Mouse (Mus musculus) spleen, adult 2 months (tissue): ENCODE data around the gene Sae1. TPM values are rescaled to one million over a fixed set of nuclear protein-coding genes. Genes with fewer than 3 reads are reported as not detected.
A peak's percentile ranks its signal among the peaks of the same experiment; 100 is the strongest.

Source experiments
- DNase-seq, 2 experiments: peaks; one replicate each; pipeline versions ENCODE4 v3.0.0 to v3.0.0-alpha.2; 2012 to 2021; ENCODE audit warnings: low spot score in 2 of 2, low read depth in 1 of 2
- H3K27ac ChIP-seq: fragments of 200-500 bp; 2 replicates; pipeline ENCODE4 v1.5.1; 2012; ENCODE audit warnings: low read length, inconsistent platforms; ENCODE audit not compliant: insufficient read depth
- H3K27me3 ChIP-seq: fragments of 200-500 bp; 2 replicates; pipeline ENCODE4 v1.6.1; 2012; ENCODE audit warnings: mild to moderate bottlenecking, moderate library complexity, low read length, inconsistent platforms; ENCODE audit not compliant: control insufficient read depth, insufficient read depth
- H3K36me3 ChIP-seq: fragments of 200-500 bp; 2 replicates; pipeline ENCODE4 v1.6.1; 2012; ENCODE audit warnings: mild to moderate bottlenecking, low read length, inconsistent platforms; ENCODE audit not compliant: control insufficient read depth, insufficient read depth
- H3K4me1 ChIP-seq: fragments of 200-500 bp; 2 replicates; pipeline ENCODE4 v1.6.1; 2011; ENCODE audit warnings: inconsistent platforms; ENCODE audit not compliant: control insufficient read depth, insufficient read depth, insufficient read length
- H3K4me3 ChIP-seq: fragments of 200-500 bp; 2 replicates; pipeline ENCODE4 v1.5.1; 2011; ENCODE audit warnings: mild to moderate bottlenecking, inconsistent platforms; ENCODE audit not compliant: insufficient read depth, insufficient read length; ENCODE audit errors: extremely low read depth
- CTCF ChIP-seq: fragments of 200-500 bp; IDR thresholded peaks from 2 replicates; pipeline ENCODE4 v1.5.1; 2011; ENCODE audit warnings: mild to moderate bottlenecking, inconsistent platforms; ENCODE audit not compliant: insufficient read depth, insufficient read length, insufficient replicate concordance; ENCODE audit errors: extremely low read depth
- POLR2A ChIP-seq: fragments of 200-500 bp; IDR thresholded peaks from 2 replicates; pipeline ENCODE4 v1.6.1; 2011; ENCODE audit warnings: low read depth, low read length, inconsistent platforms
- WGBS: fragments of 180-500 bp; shearing (Covaris S2); methylation state at CpG from one replicate; pipeline ENCODE4 v1.1.7; 2018; 5-methylcytosine and 5-hydroxymethylcytosine counted together
- polyA plus RNA-seq: library from polyadenylated mRNA; depleted of rRNA; stranded (reverse); fragments of >200 nt; gene quantifications from 2 replicates; pipeline ENCODE4 v1.2.3, GENCODE M21; 2012

Sae1 gene
- polyA plus RNA-seq, 1 experiment, result 20.7 TPM

DNA sequence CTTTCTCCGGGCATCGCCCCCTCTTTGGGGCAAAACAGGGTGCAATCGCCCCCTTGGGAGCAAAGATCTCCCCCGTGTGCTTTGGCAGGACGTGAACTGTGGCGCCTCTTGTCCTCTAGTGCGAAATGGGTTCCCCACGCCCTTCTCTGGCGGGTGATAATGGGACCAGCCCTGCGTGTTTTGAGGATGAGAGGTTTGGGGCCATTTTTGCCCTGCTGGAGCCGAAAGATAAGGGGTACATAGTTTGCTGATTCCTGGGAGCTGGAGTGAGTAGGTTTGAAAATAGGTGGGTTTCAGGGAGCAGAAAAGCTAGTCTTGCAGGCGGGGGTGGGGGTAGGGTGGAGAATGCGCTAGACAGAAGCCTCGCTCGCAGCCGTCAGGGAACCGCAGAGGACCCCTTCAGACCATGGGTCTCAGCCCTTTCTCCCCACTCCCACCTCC, 14.4 kb upstream of the Sae1 start:
- H3K36me3 ChIP-seq, result 0 out of 2 replicates have a peak, but pooled peaks cover 1% of the 10 kb centered on the region
- peak in 1 of 2 experiments; percentile 56 for DNase-seq
- H3K27me3 ChIP-seq, result no peaks in the 10 kb centered on the region
- peak overlapping the region; percentile 100 for H3K27ac ChIP-seq
- H3K4me1 ChIP-seq, result peaks cover 29% of the 10 kb centered on the region
- peak overlapping the region; percentile 93 for H3K4me3 ChIP-seq
- under 1% methylated on average over 17 of the region's 17 CpGs for WGBS
- TF ChIP-seq CTCF, result no peak
- TF ChIP-seq POLR2A, result peak; percentile 28

DNA sequence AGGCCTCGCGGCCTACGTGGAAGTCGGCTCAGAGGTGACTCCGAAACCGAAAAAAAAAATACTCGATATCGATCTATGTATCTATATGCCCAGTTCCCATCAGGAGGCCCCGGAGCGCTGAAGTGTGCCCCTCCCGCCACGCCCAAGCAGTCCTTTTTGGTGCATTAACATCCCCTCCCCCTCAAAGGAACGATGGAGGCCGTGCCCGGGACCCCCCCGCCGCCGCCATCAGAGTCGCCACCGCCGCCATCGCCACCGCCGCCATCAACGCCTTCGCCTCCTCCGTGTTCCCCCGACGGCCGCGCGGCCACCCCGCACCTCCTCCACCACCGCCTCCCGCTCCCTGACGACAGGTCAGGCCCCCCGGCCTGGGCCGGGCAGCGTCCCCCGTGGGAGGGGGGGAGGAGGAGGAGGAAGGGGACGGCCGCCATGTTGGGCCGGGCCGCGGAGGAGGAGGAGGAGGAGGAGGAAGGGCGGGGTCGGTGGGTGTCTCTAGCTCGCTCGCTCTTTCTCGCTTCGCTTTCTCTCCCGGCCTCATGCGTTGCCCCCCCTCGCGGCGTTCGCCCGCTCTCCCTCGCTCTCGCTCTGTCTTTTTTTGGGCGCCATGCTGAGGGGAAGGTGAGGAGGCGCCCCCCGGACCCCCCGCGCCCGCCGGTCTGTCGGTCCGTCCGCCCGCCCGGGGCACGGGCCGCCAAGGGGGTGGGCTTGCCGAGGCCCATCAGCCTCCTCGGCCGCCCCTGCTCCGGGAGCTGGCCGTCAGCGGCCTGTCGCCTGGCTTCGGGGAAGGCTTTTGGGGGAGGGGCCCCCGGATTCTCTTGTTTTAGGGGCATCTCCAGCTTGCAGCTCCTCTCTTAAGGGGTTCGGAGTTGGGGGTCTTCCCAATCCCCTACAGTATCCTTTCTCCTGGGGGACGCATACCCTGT, 13.3 kb upstream of the Sae1 start, which contains the start of gene Zc3h4:
Gene Zc3h4 (plus strand): TSS at position 222 of the 923 bp plus-strand sequence.
- WGBS, result 1% methylated on average over 75 of the region's 85 CpGs
- 0 out of 2 replicates have a peak, but pooled peaks cover 1% of the 10 kb centered on the region for H3K36me3 ChIP-seq
- DNase-seq, result peak; percentile 77 to 89
- H3K27me3 ChIP-seq, result no peaks in the 10 kb centered on the region
- H3K4me3 ChIP-seq, result peak within 1 kb of the TSS; percentile 93
- H3K27ac ChIP-seq, result peak within 1 kb of the TSS; percentile 100
- 0 out of 2 replicates have a peak, but pooled peaks have one; percentile 3 for TF ChIP-seq CTCF
- TF ChIP-seq POLR2A, result peak; percentile 85
- peaks cover 23% of the 10 kb centered on the region for H3K4me1 ChIP-seq

DNA sequence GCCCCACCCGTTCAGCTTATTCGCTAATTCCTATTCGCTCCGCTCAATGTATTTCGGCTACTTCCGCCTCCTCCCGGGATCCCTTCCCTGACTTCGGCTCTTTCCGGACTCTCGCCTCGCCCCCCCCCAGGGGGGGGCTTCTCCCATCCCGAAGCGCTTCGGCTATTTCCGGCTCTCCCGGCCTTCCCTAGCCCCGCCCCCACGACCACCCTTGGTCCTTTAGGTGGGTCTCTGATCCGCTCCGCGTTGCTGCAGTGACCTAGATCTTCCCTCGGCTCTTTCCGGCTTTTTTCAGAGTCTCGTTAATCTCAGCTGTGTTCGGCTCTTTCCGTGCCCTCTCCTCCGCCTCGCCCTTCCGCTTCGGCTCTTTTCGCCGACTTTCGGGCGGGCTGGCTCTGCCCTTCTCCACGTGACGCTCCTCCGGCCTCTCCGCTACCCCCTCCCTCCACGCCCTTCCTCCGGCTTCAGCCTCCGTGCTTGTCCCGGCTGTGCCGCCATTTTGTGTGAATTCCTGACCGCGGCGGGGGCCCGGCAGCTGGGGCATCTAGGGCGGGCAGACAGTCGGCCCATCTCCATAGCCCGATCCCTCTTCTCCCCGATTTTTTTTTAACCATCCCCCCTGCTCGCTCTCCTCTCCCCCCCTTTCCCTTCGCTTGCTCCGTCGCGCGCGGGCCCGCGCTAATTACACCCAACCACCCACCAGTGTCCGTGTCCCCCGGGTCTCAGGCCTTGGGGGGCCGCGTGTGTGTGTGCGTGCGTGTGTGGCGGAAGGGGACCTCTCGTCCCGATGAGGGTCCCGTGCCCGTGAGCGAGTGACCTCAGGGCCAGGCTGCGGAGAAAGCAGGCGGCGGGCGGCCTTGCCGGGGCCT, 12.4 kb upstream of the Sae1 start:
- under 1% methylated on average over 74 of the region's 77 CpGs for WGBS
- H3K36me3 ChIP-seq, result 0 out of 2 replicates have a peak, but pooled peaks cover 1% of the 10 kb centered on the region
- no peaks in the 10 kb centered on the region for H3K27me3 ChIP-seq
- peak overlapping the region; percentile 100 for H3K27ac ChIP-seq
- TF ChIP-seq CTCF (no peak), POLR2A (peak; percentile 41)
- H3K4me1 ChIP-seq, result peaks cover 15% of the 10 kb centered on the region; the same call in 1 of the 2 replicates
- DNase-seq, result peak; percentile 98 to 99
- H3K4me3 ChIP-seq, result peak overlapping the region; percentile 93

DNA sequence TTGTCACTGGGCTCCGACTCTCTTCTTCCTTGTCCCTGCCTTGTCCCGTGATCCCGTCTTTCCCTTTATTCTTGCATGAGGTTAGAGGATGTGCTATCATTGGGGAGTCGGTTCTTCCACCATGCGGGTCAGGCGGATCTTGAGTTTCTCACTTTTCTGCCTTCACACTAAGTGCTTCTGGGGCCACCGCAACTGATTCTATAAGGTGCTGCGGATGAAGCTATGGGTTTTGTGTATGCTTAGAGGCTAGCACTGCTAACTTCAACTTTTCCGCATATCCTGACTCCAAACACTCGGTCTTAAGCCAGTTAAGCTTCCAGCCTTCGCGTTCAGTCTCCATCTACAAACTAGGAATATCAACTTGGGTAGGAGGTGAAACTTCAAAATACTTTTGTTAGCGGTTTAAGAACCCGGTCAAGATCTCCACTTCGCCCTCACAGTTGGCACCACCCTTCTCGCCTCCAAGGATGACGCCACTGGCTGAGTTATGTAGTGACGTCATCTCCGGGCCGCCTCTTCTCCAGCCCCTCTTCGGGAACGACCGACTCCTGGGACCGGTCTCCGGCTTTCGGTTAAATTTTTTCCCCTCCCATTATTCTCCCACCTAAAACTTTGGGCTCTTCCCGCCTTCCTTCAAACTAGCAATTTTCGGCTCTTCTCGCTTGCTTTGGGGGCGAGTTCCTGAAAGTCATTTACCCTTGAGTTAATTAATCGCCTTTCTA, 11.7 kb upstream of the Sae1 start:
- Histone ChIP-seq H3K27ac (peak overlapping the region; percentile 100), H3K27me3 (no peaks in the 10 kb centered on the region), H3K4me1 (peaks cover 8% of the 10 kb centered on the region; the same call in 1 of the 2 replicates), H3K36me3 (0 out of 2 replicates have a peak, but pooled peaks cover 1% of the 10 kb centered on the region), H3K4me3 (peak overlapping the region; percentile 93)
- DNase-seq, result peak; percentile 85 to 86
- TF ChIP-seq POLR2A (peak; percentile 7), CTCF (no peak)
- 1% methylated on average over 31 of the region's 31 CpGs for WGBS

DNA sequence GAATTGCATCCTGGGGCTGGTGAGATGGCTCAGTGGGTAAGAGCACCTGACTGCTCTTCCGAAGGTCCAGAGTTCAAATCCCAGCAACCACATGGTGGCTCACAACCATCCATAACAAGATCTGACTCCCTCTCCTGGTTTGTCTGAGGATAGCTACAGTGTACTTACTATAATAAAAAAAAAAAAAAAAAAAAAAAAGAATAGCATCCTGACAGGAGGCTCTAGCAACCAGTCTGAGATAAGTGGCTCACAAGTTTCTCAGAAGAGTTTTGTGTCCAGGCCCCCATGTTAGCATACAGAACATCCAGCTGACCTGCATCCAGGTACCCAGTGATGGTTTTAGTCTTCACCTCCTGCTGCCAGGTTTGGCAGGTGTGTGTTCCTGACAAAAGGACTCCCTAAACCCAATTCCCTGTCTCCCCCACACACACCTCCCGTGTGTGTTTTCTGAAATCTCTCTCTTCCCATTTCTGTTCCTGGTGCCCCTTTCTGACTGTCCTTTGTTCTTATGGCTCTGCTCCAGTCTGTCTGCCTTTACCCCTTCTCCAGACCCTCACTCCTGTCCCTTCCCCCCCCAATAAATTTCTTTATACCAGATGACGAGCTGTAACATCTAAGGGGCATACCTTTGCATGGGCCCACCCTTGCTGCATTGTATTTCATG, 10.9 kb upstream of the Sae1 start:
- H3K4me1 ChIP-seq, result peaks cover 5% of the 10 kb centered on the region; the same call in 1 of the 2 replicates
- WGBS, result 55% methylated on average over 3 of the region's 3 CpGs

More for the DNA sequence above, 10.9 kb upstream of the Sae1 start:
- no peak for DNase-seq
- H3K27me3 ChIP-seq, result no peaks in the 10 kb centered on the region
- no peak for TF ChIP-seq CTCF
- no peak for TF ChIP-seq POLR2A
- peak overlapping the region; percentile 100; the same call in 1 of the 2 replicates for H3K27ac ChIP-seq
- no peak overlapping the region for H3K4me3 ChIP-seq
- H3K36me3 ChIP-seq, result 0 out of 2 replicates have a peak, but pooled peaks cover 1% of the 10 kb centered on the region
